Mouse (Mus musculus) lung, postnatal 10 days (tissue): ENCODE measurements around the gene Katnbl1.
"Not testable (repeated sequence)": the region's sequence is repeated elsewhere in the genome, so short reads cannot be mapped to it uniquely, and the experiment has no call there.

ENCODE experiments used
- DNase-seq: peaks from one replicate; pipeline ENCODE4 v3.0.0; 2021

Gene Katnbl1

DNA sequence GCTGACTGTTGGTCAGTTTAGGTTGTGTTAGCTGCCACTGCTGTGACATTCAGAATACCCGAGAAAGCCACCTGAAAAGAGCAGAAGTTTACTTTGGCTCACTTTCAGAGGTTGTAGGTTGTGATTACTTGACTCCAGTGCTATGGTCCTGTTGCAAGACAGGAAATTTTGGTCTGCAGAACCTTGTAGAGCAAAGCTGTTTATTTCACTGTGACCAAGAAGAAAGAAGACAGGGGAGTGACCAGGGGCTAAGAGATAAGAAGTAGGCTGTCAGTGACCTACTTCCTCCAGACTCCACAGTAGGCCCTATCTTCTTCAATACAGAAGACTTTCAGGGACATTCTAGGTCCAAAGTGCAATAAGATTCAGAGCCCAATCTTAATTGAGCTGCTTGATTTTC, 17.6 kb downstream of the Katnbl1 start:
- no peak for DNase-seq

DNA sequence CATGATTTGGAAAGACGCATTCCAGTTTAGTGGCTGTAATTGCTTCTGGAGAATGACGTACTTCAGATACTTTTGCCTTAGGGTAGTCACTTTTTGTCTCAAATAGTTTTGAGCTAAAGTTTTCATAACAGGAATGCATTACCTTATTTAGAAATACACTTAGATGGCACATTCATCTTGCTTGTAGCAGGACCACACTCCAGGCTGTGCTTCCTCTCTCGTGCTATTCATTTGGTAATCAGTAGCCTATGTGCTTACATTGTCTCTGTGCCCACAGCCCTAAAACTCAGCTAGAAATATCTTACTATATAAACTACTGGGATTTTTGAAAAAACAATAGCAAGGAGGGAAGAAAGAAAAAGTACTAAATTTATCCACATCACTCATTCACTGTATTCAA, 28.0 kb downstream of the Katnbl1 start:
- no peak for DNase-seq

DNA sequence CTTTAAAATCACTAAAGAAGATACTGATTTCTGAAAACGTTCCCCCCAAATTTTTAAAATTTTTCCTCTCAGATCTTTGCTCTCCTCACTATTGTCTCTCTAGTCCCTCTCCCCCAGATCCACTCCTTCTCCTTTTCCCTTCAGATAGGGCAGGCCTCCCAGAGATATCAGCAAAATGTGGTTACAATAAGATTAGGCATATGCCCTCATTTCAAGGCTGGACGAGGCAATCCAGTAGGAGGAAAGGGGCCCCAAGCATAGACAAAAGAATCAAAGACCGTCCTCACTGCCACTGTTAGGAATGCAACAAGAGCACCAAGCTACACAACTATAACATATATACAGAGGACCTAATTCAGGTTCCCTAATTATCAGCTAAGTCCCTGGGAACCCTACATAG, 46.3 kb downstream of the Katnbl1 start:
- no peak for DNase-seq

DNA sequence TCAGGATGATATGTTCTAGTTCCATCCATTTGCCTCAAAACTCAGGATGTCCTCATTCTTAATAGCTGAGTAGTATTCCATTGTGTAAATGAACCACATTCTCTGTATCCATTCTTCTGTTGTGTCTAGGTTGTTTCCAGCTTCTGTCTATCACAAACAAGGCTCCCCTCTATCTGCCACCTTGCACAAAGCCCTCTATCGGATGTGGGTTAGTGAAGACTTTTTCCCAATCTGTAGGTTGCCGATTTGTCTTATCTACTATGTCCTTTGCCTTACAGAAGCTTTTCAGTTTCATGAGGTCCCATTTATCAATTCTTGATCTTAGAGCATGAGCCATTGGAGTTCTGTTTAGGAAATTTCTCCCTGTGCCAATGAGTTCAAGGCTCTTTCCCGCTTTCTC, 49.5 kb downstream of the Katnbl1 start:
- DNase-seq: not testable (repeated sequence)

DNA sequence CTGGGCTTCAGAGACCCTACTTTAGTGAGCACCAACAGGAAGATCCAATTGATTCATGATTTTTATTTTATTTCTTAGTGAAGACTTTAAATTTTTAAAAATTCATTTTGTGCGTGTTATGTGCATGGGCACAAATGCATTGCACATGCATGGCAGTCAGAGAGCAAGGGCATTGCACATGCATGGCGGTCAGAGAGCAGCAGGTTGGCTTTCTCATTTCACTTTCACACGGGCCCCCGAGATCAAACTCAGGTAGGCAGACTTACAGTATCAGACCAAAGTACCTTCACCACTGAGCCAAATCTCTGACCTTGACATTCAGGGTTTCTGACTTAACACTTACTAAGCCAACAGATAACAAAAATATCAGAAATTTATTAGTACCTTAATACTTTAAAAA, 50.7 kb downstream of the Katnbl1 start:
- no peak for DNase-seq

DNA sequence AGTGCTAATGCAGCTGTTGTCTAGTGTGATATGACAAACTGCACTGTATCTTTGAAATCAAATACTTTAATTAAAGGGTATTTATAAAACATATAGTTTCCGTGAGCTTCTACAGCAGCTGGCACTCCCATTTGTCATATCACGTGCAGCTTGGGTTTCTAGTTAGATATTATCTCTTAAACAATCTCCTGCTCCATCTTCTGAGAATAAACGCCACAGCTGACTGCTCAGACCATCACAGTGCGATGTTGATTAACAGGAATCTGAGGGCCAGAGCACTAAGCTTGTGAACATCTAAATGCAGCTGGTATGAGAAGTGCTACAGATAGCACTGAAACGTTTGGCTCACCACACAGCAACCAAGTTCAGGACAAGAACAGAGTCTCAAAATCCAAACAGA, 51.4 kb downstream of the Katnbl1 start:
- no peak for DNase-seq

DNA sequence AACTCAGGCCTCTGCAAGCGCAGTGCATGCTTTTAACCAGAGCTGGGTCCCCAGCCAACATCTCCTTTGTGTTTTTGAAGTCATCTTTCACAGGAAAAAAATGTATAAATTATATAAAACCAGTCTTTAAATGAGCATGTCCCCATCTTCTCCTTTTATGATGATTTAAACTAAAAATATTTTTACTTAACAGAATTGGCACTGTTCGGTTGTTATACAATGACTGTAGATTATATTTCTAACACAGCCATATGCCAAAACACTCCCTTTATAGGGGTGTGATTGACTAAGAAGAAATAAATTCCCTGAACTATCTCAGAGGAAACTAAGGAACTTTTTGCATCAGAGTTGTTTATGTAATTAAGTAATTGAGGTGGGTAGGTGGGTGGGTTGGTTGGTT, 53.5 kb downstream of the Katnbl1 start:
- no peak for DNase-seq

DNA sequence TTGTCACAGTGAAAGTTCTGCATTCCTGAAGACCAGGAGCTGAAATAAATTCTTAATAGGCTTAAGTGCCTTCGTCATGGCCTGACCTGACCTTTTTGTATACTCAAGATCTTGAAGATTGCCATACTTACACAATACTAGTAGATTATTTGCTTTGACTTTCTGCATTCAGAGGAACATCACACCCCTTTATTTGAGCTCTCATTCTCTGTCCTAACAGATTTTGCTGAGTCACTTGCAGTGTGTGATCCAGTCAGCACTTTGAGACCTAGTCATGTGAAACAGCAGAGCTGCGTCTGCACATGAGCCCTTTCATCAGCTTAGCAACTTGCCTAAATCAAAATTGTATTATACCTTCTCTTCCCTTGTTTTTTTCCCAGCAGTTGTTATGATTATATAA, 54.3 kb downstream of the Katnbl1 start:
- peak; percentile 7 for DNase-seq

DNA sequence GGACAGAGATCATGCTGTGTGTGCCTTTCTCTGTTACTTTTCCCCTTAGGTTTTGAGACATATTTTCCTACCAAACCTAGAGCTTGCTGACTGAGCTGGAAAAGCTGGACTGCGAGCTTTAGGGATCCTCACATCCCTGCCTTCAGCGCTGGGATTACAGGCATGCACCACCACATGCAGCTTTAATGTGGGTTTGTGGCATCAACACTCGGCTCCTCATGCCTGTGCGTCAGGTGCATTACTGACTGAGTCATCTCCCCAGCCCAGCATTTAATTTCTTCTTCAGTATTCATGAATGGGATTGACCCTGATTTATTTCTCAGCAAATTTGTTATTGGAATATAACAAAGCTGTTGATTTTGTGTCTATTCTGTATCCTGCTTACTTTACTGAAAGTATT, 57.3 kb downstream of the Katnbl1 start:
- no peak for DNase-seq

DNA sequence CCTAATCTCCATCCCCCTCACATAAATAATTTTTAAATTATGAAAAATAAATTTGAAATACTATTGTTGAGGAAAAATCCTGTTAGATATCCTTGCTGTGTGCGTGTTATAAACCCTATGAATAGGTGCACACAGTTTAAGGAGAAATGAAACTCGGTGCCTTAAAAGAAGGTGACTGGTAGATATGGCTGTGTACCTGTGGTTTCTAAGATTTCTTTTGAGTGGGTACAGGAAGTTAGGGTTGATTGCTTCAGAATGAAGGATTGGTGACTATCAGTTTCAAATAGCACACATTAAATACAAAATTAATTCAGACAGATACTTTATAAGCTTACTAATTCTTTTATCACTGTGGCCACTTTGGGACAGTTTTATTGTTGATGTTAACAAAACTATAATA, 58.6 kb downstream of the Katnbl1 start:
- no peak for DNase-seq

DNA sequence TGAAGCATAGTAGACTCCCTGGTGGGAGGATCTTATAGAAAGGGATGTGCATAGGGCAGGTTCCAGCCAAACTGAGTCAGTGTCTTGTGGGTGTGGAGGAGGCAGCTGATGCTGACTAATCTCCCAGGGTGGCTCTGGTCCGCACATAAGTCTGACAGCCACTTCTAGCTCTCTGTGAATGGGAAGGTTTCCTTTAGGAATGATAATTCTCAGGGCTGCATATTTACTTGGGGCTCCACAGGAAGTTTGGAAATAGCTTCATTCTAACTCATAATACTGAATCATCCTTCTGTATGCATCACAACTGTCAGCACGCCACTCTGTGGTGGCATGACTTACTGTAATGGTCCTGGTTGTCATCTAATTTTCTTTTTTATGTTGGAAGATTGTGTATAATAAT, 64.5 kb downstream of the Katnbl1 start:
- DNase-seq: no peak

DNA sequence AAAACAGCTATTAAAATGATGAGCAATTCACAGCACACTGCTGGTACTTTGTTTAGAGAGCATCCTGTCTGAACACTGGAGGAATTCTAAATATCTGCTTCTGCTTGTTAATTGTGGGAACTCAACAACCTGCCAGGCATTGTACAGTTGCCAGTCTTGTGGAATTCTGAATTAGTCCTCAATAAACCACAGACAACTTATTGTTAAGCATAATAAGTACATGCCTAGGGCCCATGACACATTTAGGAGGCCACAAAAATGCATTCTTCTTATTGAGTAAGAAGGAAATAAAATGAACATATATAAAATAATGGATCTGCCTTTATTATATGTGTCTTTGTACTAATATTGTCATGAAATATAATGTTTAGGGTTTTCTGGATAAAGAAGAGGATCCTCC, 66.5 kb downstream of the Katnbl1 start:
- DNase-seq: no peak

DNA sequence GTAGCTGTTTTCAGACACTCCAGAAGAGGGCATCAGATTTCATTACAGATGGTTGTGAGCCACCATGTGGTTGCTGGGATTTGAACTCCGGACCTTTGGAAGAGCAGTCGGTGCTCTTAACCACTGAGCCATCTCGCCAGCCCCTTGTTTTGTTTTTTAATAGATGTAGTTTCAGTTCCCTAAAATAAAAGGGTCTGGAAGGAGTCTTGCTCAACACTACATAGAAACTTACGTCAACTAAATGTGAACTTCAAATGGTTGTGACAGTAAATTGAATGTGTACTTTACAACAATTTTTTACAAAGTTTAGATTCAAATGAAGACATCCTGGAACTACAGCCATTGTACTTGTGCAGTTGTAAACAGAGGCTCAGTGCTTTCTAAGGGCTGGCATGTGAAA, 69.0 kb downstream of the Katnbl1 start:
- not testable (repeated sequence) for DNase-seq

DNA sequence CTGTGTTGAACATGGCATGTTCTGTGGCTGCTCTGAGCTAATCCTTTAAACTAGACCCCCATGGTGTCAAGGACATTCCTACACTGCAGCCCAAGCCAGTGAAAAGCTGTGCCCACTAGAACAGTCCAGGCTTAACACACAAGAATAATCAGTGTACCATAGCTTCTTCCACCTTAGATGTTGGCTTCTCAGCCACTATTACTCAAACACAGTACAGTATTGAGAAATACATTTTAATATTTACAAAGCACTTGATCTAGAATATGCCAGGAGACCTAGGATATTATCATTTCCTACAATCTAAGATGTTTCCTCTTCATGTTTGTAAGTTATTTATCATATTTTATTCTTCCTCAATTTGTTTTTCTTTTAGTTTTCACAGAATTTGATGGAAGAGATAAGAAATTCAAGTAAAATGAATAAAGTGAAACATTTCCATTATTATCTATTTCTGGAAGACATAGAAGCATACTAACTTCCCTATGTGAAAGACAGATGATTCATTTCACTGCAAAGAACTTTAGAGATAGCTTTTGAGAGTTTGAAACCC, 69.6 kb downstream of the Katnbl1 start:
- no peak for DNase-seq

DNA sequence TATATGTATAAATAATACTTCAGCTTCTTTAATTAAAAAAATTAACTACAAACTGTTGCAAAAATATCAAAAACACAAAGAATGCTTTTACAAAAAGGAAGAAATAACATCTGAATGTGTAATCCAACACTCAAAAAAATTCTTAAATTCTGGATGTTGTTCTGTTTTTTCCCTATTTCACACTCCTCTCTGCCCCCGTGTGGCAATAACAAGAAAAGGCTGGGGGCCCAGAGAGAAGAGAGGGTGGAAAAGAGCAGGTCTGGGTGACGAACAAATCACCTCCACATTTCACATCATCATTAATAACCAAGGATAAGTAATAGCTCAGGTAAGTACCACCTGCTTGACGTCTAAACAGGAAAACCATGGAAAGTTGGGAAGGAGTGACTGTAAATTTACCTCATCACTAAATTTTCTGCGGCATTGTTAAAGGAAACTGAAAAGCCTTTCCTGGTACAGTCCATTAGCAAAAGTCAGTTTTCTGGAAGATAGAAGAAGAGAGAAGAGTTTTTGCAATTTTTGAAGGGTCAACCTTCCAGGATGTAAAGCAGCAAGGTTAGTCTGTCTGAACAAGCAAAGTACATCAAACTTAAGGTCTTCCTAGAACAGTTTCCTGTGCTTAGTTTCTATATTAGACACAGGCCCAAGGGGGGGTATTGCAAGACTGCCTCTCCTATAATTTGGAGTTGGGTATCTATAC, 70.7 kb downstream of the Katnbl1 start:
- peak; percentile 46 for DNase-seq

DNA sequence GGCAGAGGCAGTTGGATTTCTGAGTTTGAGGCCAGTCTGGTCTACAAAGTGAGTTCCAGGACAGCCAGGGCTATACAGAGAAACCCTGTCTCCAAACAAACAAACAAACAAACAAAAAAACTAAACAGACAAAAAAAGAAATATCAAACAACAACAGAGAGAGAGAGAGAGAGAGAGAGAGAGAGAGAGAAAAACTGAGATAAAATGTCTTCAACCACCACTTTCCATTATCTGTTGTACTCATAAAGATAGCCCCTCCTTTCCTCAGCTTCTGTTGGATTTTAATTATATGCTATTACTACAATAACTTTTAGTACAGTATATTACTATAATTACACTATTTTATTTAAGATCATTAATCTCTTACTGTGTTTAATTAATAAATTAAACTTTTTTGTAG, 73.5 kb downstream of the Katnbl1 start:
- not testable (repeated sequence) for DNase-seq

DNA sequence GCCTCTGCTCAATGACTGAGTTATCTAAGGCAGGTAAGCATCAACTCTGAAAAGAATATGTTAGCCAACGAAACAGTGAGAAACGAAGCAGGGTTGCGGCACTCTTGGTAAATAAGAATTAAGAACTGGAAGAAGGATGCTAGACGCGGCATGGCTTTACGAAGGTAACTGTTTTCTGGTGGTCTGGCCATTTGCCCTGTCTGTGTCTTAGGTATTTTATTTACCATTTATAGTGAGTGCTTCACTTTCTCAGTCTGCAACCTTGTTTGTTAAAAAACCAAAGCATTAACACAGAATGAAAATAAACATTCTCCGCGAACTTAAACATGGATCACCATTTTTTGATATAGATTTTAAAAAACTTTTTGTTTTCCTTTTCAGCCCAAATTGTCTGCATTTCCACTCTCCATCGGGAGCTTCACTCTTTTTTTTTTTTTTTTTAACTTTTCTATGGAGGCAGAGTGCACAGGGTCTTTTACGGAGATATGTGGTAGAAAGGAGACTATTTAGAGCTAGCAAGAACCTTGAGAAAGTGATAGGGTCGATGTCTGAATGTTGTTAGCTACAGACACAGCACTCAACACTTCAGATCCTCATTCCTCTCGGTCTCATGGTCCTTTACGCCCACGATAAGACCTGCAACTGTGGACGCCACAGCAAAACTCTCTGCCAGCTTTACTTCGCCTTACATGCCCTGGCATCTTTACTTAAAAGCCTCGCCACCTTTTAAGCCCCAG, 75.3 kb downstream of the Katnbl1 start:
- no peak for DNase-seq

DNA sequence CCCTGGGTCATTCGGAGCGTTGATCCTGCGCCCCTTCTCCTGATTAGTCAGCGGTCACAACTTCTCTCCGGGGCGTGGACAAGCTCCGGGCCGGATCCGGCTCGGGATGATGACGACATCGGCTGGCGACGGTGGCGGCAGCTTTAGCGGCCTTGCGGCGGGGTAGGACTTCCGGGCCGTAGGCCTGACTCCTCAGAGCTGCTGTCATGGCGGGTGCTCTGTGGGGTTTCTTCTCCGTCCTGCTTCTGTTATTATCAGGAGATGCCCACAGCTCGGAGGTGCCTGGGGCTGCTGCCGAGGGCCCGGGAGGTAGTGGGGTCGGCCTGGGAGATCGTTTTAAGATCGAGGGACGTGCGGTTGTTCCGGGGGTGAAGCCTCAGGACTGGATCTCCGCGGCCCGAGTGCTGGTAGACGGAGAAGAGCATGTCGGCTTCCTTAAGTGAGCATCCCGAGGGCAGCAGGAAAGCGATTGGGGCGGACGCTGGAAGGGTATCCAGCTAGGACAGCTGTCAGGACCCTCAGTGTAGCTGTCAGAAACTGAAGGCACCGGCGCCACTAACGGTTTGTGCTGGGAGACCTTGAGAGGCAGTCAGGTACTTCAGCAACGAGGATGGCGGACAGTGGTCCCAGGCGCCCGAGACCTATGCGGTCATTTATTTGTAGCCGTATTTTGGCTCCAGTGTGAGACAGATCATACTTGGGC, 76.0 kb downstream of the Katnbl1 start, which contains the start of gene Emc7:
Gene Emc7, plus strand, starts transcription at position 136 of the 703 bp plus-strand sequence.
- peak; percentile 99 for DNase-seq

DNA sequence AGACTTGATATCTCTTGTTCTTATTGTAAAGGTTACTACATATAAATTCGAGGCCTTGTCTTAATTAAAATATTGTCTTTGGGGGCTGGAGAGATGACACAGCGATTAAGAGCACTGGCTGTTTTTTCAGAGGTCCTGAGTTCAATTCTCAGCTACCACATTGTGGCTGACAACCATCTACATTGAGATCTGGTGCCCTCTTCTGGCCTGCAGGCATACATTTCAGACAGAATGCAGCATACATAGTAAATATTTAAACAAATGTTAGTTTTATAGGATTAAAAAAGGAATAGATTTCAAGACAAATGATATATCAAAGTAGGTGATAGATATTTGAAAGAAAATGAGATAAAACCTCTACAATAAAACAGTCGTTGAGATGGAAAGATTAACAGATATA, 81.5 kb downstream of the Katnbl1 start:
- no peak for DNase-seq
